Mouse (Mus musculus) E14TG2a.4 (cell line): ENCODE data around the gene Gm20696.

Experiments
- CTCF ChIP-seq: conservative IDR thresholded peaks from 2 replicates; pipeline ENCODE4 v1.5.1; 2014; ENCODE audit warnings: low read length
- NANOG ChIP-seq: IDR thresholded peaks from 2 replicates; pipeline ENCODE4 v1.6.1; 2014; ENCODE audit warnings: borderline replicate concordance, low read length, mixed read lengths
- POU5F1 ChIP-seq: IDR thresholded peaks from 2 replicates; pipeline ENCODE4 v1.6.1; 2014; ENCODE audit warnings: low read length, borderline replicate concordance

GRCm38 (mm10) chr6:99344966-99345365, 321.6 kb downstream of the Gm20696 start:
- TF ChIP-seq CTCF (no peak), POU5F1 (no peak), NANOG (no peak)
